Mouse (Mus musculus) forebrain, embryonic 16.5 days (tissue): ENCODE data around the gene Igfbp2. TPM values are rescaled to one million over a fixed set of nuclear protein-coding genes. Genes with fewer than 3 reads are reported as not detected.

Source experiments
- ATAC-seq: fragments of 200-750 bp; cut with Nextera tagmentation; 2 replicates; pipeline ENCODE4 v1.8.0; 2017; ENCODE audit warnings: mild to moderate bottlenecking, moderate library complexity
- H3K27ac ChIP-seq: fragments of 300-500 bp; sonication (generic); 2 replicates; pipeline ENCODE4 v1.5.1; 2014; ENCODE audit warnings: low read length, control low read depth
- H3K27me3 ChIP-seq: fragments of 300-500 bp; sonication (generic); replicated peaks from 2 replicates; pipeline ENCODE4 v1.6.1; 2014; ENCODE audit warnings: low read length; ENCODE audit not compliant: control insufficient read depth, insufficient read depth
- H3K36me3 ChIP-seq: fragments of 300-500 bp; sonication (generic); 2 replicates; pipeline ENCODE4 v1.6.1; 2014; ENCODE audit not compliant: control insufficient read depth, insufficient read depth
- H3K4me1 ChIP-seq: fragments of 300-500 bp; sonication (generic); replicated peaks from 2 replicates; pipeline ENCODE4 v1.6.1; 2014; ENCODE audit warnings: low read length; ENCODE audit not compliant: control insufficient read depth, insufficient read depth
- H3K4me2 ChIP-seq: fragments of 300-500 bp; sonication (generic); 2 replicates; pipeline ENCODE4 v1.6.1; 2014; ENCODE audit warnings: mild to moderate bottlenecking, low read length, control low read depth
- H3K4me3 ChIP-seq: fragments of 300-500 bp; sonication (generic); replicated peaks from 2 replicates; pipeline ENCODE4 v1.5.1; 2014; ENCODE audit warnings: mild to moderate bottlenecking, low read length, control low read depth
- H3K9ac ChIP-seq: fragments of 300-500 bp; sonication (generic); replicated peaks from 2 replicates; pipeline ENCODE4 v1.6.1; 2014; ENCODE audit warnings: low read depth, low read length, control low read depth
- H3K9me3 ChIP-seq: fragments of 300-500 bp; sonication (generic); 2 replicates; pipeline ENCODE4 v1.6.1; 2016; ENCODE audit warnings: low read length; ENCODE audit not compliant: control insufficient read depth
- WGBS: fragments of 180-500 bp; shearing (Covaris S2); extraction: QIAGEN DNeasy Blood & Tissue Kit; methylation state at CpG from one replicate; pipeline ENCODE4 v1.1.7; 2014; 5-methylcytosine and 5-hydroxymethylcytosine counted together
- polyA plus RNA-seq: library from polyadenylated mRNA; unstranded; fragments of >200 nt; fragmentation: Nextera tagmentation; extraction: Ambion mirVana; gene quantifications from 2 replicates; pipeline ENCODE4 v1.2.1, GENCODE M21; 2015

Gene Igfbp2
- polyA plus RNA-seq, 1 experiment from 2014 or later = 279 TPM

- no peak for ATAC-seq
- H3K4me1 ChIP-seq = peaks cover 11% of the 10 kb centered on the region
- WGBS = 89% methylated on average over 8 of the region's 8 CpGs
- H3K27me3 ChIP-seq = no peaks in the 10 kb centered on the region
- H3K36me3 ChIP-seq = no peaks in the 10 kb centered on the region
- H3K9me3 ChIP-seq = no peaks in the 10 kb centered on the region
- no peak overlapping the region for H3K4me3 ChIP-seq
- H3K27ac ChIP-seq = no peak overlapping the region
- no peak overlapping the region for H3K4me2 ChIP-seq
- H3K9ac ChIP-seq = no peak overlapping the region
Observed at GRCm38 (mm10) chr1:72863692-72864091, 39.4 kb downstream of the Igfbp2 start.

DNA sequence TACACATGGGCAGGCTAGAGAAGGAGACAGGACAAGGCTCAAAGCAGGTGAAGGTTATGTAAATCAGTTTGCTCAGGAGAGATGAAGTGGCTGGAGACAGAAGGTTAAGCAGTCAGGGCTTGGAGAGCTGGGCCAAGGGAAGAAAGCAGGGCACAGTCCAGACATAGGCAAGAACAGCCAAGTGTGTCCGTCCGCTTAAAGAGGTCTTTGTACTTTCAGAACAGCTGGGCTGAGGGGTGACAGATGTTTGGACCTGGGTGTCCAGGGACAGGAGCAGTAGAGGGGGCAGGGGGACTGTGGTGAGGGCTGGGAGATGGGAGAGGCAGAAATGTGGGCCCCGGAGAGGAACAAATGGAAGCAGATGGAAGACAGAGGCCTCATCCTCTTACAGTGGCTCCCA, 40.0 kb downstream of the Igfbp2 start:
- H3K27ac ChIP-seq = no peak overlapping the region
- H3K4me3 ChIP-seq = no peak overlapping the region
- H3K4me1 ChIP-seq = peaks cover 7% of the 10 kb centered on the region
- H3K4me2 ChIP-seq = no peak overlapping the region
- H3K9me3 ChIP-seq = no peaks in the 10 kb centered on the region
- no peaks in the 10 kb centered on the region for H3K36me3 ChIP-seq
- no peak for ATAC-seq
- no peaks in the 10 kb centered on the region for H3K27me3 ChIP-seq
- 91% methylated on average over 3 of the region's 3 CpGs for WGBS
- no peak overlapping the region for H3K9ac ChIP-seq

DNA sequence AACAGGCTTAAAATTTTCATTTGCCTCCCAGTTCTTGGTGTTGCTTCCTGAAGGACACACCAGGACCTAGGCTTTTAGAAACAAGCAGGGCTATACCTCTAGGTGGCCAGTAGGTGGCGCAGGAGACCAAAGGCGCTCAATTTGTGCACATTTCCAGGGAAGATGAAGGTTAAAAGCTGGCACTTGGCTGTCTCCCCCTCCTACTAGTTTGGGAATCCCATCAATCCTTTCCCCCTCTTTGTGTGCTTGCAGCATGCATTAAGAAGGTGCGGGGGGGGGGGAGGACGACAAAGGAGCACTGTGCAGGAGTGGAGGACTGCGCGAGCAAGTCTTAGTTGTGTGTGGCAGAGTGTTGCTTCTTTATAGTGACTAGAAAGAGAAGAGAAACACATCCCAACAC, 41.6 kb downstream of the Igfbp2 start:
- H3K9me3 ChIP-seq = no peaks in the 10 kb centered on the region
- no peak overlapping the region for H3K27ac ChIP-seq
- H3K4me3 ChIP-seq = no peak overlapping the region
- H3K4me2 ChIP-seq = peak overlapping the region; percentile 14; the same call in 1 of the 2 replicates
- no peak overlapping the region for H3K9ac ChIP-seq
- peaks cover 19% of the 10 kb centered on the region for H3K4me1 ChIP-seq
- WGBS = 3% methylated on average over 6 of the region's 6 CpGs
- no peaks in the 10 kb centered on the region for H3K36me3 ChIP-seq
- H3K27me3 ChIP-seq = no peaks in the 10 kb centered on the region
- peak; percentile 44 for ATAC-seq

DNA sequence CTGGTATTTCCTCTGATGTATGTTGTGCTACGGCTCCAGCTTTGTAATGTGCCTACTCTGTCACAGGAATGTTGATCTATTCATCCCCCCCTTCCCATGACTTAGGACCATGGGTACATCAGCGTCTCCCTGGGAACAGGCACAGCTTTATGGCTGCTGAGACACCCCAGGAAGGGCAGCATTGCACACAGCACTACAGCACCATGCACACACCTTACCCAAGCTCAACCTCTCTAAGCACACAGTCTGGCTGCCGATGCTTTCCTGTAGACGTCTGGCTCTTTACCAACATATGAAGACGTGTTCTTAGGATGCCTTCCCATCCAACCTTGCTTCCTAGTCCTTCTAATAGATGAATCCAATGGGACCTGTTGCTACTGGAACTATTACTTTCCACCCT, 42.1 kb downstream of the Igfbp2 start:
- no peak overlapping the region for H3K27ac ChIP-seq
- ATAC-seq = no peak
- no peak overlapping the region for H3K4me2 ChIP-seq
- WGBS = 48% methylated on average over 5 of the region's 5 CpGs
- H3K9me3 ChIP-seq = no peaks in the 10 kb centered on the region
- H3K4me1 ChIP-seq = peaks cover 20% of the 10 kb centered on the region
- no peak overlapping the region for H3K4me3 ChIP-seq
- H3K9ac ChIP-seq = 0 out of 2 replicates have a peak overlapping the region, but pooled peaks have one; percentile 9
- H3K36me3 ChIP-seq = no peaks in the 10 kb centered on the region
- H3K27me3 ChIP-seq = no peaks in the 10 kb centered on the region

- Histone ChIP-seq H3K4me1 (peaks cover 26% of the 10 kb centered on the region), H3K4me2 (no peak overlapping the region), H3K36me3 (no peaks in the 10 kb centered on the region), H3K4me3 (no peak overlapping the region), H3K9me3 (no peaks in the 10 kb centered on the region), H3K27me3 (no peaks in the 10 kb centered on the region), H3K9ac (no peak overlapping the region), H3K27ac (no peak overlapping the region)
- WGBS = 43% methylated on average over 1 of the region's 1 CpGs
- ATAC-seq = no peak
Observed at GRCm38 (mm10) chr1:72867346-72867745, 43.0 kb downstream of the Igfbp2 start.

- H3K4me1 ChIP-seq = peaks cover 37% of the 10 kb centered on the region
- ATAC-seq = no peak
- no peak overlapping the region for H3K4me3 ChIP-seq
- no peaks in the 10 kb centered on the region for H3K36me3 ChIP-seq
- H3K4me2 ChIP-seq = no peak overlapping the region
- H3K9me3 ChIP-seq = no peaks in the 10 kb centered on the region
- 82% methylated on average over 10 of the region's 10 CpGs for WGBS
- H3K27me3 ChIP-seq = no peaks in the 10 kb centered on the region
- H3K9ac ChIP-seq = no peak overlapping the region
- H3K27ac ChIP-seq = no peak overlapping the region
Observed at GRCm38 (mm10) chr1:72868429-72869215, 44.3 kb downstream of the Igfbp2 start.

- Histone ChIP-seq H3K27ac (no peak overlapping the region), H3K4me1 (peaks cover 42% of the 10 kb centered on the region), H3K9ac (no peak overlapping the region), H3K4me2 (no peak overlapping the region), H3K36me3 (no peaks in the 10 kb centered on the region), H3K4me3 (no peak overlapping the region), H3K27me3 (no peaks in the 10 kb centered on the region), H3K9me3 (no peaks in the 10 kb centered on the region)
- no peak for ATAC-seq
Observed at GRCm38 (mm10) chr1:72869275-72869674, 45.0 kb downstream of the Igfbp2 start.

DNA sequence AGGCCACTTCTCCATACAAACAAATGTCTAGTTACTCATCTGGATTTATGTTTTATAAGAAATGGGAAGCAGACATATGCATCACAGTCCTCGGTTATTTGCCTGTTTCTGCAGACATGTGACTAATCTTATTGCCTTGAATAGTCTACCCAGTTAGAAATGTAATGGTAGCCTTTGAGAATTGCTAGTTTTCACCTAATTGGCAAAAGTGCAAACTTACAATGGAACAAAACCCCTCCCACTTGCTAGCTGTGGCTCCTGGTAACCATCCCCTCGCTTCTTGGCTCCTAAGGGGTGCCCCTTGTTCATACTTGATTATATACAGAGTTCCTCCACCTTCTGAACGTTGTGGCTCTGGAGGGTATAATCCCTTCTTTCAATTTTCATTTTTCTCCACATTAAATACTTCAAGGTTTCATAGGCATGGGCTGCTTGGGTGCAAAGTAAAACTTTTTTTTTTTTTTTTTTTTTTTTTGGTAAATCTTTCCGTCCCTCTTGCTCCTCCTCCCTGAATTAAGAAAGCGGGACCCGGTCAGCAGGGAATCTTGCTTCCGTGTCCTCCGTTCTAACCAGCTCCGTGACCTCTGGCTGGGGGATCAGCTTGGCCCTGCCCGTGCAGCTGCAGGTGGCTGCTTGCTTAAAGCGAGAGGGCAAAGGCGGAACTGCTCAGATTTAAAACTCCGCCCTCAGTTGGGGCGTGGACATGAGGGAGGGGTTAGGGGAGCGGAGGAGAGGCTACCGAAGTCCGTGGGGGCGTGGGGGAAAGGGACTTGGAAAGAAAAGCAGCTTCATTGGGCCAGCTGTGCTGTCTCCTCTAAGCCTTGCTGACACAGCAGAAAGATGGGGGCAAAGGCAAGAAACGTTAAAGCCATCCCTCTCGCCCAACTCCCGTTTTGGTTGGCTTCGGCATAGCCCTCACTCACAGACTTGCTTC, 45.6 kb downstream of the Igfbp2 start:
- H3K27ac ChIP-seq = peak overlapping the region; percentile 63
- peak overlapping the region; percentile 57 for H3K4me3 ChIP-seq
- 3% methylated on average over 22 of the region's 22 CpGs for WGBS
- no peaks in the 10 kb centered on the region for H3K36me3 ChIP-seq
- H3K9ac ChIP-seq = peak overlapping the region; percentile 52
- H3K4me2 ChIP-seq = peak overlapping the region; percentile 96
- no peaks in the 10 kb centered on the region for H3K27me3 ChIP-seq
- H3K4me1 ChIP-seq = peaks cover 49% of the 10 kb centered on the region
- peak; percentile 3; the same call in 1 of the 2 replicates for ATAC-seq
- no peaks in the 10 kb centered on the region for H3K9me3 ChIP-seq

- Histone ChIP-seq H3K4me3 (peak overlapping the region; percentile 57), H3K27ac (peak overlapping the region; percentile 63), H3K4me1 (peaks cover 54% of the 10 kb centered on the region), H3K4me2 (peak overlapping the region; percentile 96), H3K36me3 (no peaks in the 10 kb centered on the region), H3K9ac (peak overlapping the region; percentile 52), H3K9me3 (no peaks in the 10 kb centered on the region), H3K27me3 (no peaks in the 10 kb centered on the region)
- peak; percentile 60 for ATAC-seq
- under 1% methylated on average over 20 of the region's 20 CpGs for WGBS
Observed at GRCm38 (mm10) chr1:72870615-72871336, 46.5 kb downstream of the Igfbp2 start.
